Mouse (Mus musculus) megakaryocyte progenitor cell, adult 5-6 weeks (primary cell): ENCODE results near the gene Mesp1. TPM values are rescaled to one million over a fixed set of nuclear protein-coding genes. Genes with fewer than 3 reads are reported as not detected.
A peak's percentile ranks its signal among the peaks of the same experiment; 100 is the strongest.

Experiments
- ATAC-seq: replicated peaks from 2 replicates; pipeline ENCODE4 v1.8.0; 2016; ENCODE audit warnings: mild to moderate bottlenecking, moderate TSS enrichment, inconsistent platforms; ENCODE audit not compliant: poor library complexity
- total RNA-seq, 2 experiments: library from RNA; stranded (forward) in 1 of 2; stranded (reverse) in 1 of 2; fragments of 157-497, 149-512 nt in 1 of 2; fragments of 200-1000 nt in 1 of 2; gene quantifications; 2 replicates each; pipeline versions ENCODE4 v1.2.3 to v1.2.4; 2015 to 2017

Mesp1 gene
- total RNA-seq, 2 experiments from 2014 or later: not detected

DNA sequence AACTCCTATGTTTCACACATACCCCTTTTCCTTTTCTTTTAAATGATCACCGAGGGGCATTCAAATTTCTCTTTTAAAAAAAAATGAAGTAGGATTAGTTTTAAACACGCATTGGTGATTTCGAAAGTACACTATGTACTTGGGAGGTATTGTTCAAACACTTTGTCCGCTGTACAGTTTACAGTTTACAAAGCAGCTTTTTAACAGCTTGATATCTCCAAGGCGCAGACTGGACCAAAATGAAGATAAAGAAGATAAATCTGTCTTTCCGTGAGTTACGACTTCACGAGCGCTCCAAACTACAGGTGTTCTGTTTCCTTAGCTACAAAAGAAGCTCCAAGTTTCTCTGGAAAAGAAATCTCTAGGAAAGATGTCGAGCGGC lies 51.3 kb downstream of the Mesp1 start:
- ATAC-seq: peak; percentile 17; the same call in 1 of the 2 replicates

Other genes with a start within 250 kb of the Mesp1 start
- 0.29 and 1.9 TPM in 2 replicates for gene Rhcg, start 176.1 kb downstream of the Mesp1 start, total RNA-seq (2015)
- 0.17 and 2.0 TPM in 2 replicates for gene Rhcg, start 176.1 kb downstream of the Mesp1 start, total RNA-seq (2017)
- 32.2 and 41.3 TPM in 2 replicates for gene Ticrr, start 133.6 kb downstream of the Mesp1 start, total RNA-seq (2015)
- 16.9 and 19.4 TPM in 2 replicates for gene Ticrr, start 133.6 kb downstream of the Mesp1 start, total RNA-seq (2017)
- gene Kif7, start 78.1 kb downstream of the Mesp1 start, total RNA-seq (2015): 0.30 and 0.49 TPM in 2 replicates
- gene Kif7, start 78.1 kb downstream of the Mesp1 start, total RNA-seq (2017): 1.0 and 1.5 TPM in 2 replicates
- gene Plin1, start 60.9 kb downstream of the Mesp1 start, total RNA-seq (2015): not detected in 2 replicates
- not detected in 2 replicates for gene Plin1, start 60.9 kb downstream of the Mesp1 start, total RNA-seq (2017)
- gene Pex11a, start 50.7 kb downstream of the Mesp1 start, total RNA-seq (2015): 1.7 TPM in 2 replicates
- 1.7 and 2.4 TPM in 2 replicates for gene Pex11a, start 50.7 kb downstream of the Mesp1 start, total RNA-seq (2017)
- gene Wdr93, start 50.6 kb downstream of the Mesp1 start, total RNA-seq (2015): not detected in 2 replicates
- gene Wdr93, start 50.6 kb downstream of the Mesp1 start, total RNA-seq (2017): not detected in 2 replicates
- gene Mesp2, start 16.9 kb upstream of the Mesp1 start, total RNA-seq (2015): 0.10 TPM in 1 of 2 replicates, not detected in the other
- 0.27 TPM in 1 of 2 replicates, not detected in the other for gene Mesp2, start 16.9 kb upstream of the Mesp1 start, total RNA-seq (2017)
- gene Anpep, start 67.3 kb upstream of the Mesp1 start, total RNA-seq (2015): 1.2 and 2.3 TPM in 2 replicates
- gene Anpep, start 67.3 kb upstream of the Mesp1 start, total RNA-seq (2017): not detected in 2 replicates
- 15.7 and 25.3 TPM in 2 replicates for gene Ap3s2, start 126.9 kb upstream of the Mesp1 start, total RNA-seq (2015)
- 6.9 and 8.2 TPM in 2 replicates for gene Ap3s2, start 126.9 kb upstream of the Mesp1 start, total RNA-seq (2017)
- gene Arpin, start 141.6 kb upstream of the Mesp1 start, total RNA-seq (2015): 0.15 TPM in 1 of 2 replicates, not detected in the other
- 0.14 TPM in 1 of 2 replicates, not detected in the other for gene Arpin, start 141.6 kb upstream of the Mesp1 start, total RNA-seq (2017)
- 18.9 and 19.3 TPM in 2 replicates for gene Zfp710, start 231.0 kb upstream of the Mesp1 start, total RNA-seq (2015)
- 22.7 and 23.6 TPM in 2 replicates for gene Zfp710, start 231.0 kb upstream of the Mesp1 start, total RNA-seq (2017)